Comparison of ENCODE assay signal across 9 mouse cellular contexts in the genomic region with DNA sequence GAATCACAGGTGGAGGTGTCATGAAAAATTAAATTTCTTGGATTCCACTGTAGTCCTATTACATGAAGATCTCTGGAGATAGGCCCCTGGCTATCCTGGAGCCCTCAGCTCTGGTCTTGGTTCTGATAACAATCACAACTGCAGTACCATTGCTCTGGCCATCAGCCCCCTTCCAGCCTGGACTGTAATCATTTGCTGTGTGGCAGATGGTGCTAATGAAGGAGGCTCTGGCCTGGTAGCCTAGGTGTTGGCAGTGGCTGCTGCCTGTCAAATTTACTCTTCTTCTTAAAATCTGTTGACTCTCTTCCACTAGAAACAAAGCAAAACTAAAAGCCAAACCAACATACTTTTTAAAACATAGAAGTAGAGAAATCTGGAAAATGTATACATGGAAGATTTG.
"Had no signal": no experiment of that assay in that cellular context is flagged by ENCODE, and none has a peak within 500 bp of the region (broad histone marks: within the 10 kb centered on the region; RNA-seq: fewer than 3 reads in every experiment).

No protein-coding gene starts in this region.

- DNase-seq: kidney, adult 2 months; kidney, postnatal 25 days; layer of hippocampus, adult 9-11 months; lung, postnatal 14 days; right cerebral cortex, postnatal 4 days; spleen, adult 18-20 months; thymus, postnatal 4 days had no signal

- ATAC-seq: liver, embryonic 12.5 days; midbrain, embryonic 15.5 days had no signal
